Mouse (Mus musculus): ENCODE measurements around the gene DXBay18.
"Not testable (repeated sequence)": the region's sequence is repeated elsewhere in the genome, so short reads cannot be mapped to it uniquely, and the experiment has no call there.

DNA sequence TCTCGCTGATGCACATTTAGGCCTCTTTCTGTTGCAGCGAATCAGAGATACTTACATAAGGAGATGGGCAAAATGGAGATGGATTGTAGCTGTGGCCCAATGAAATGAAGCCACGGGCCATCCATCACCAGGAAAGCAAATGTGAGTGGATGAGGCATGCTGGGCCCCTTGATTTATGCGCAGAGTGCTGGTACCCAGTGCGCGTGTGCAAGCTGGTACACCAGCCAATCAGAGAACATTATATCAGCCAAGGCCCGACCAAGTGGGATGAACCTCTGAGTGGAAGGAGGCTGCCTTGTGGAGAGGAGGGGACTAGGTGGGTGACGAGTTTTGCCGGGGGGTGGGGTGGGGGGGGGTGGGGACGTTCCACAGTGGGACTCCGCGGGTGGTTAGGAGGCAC lies 42.7 kb upstream of the DXBay18 start, which contains the start of gene Xlr3b:
- not testable (repeated sequence) for TF ChIP-seq CTCF (IDR thresholded peaks at IDR 0.05; ENCODE audit: borderline replicate concordance, control insufficient read depth, extremely low read depth, insufficient read depth, low read length, poor library complexity); POLR2A (IDR thresholded peaks at IDR 0.05; ENCODE audit: control insufficient read depth, extremely low read depth, insufficient read depth, low read length, poor library complexity)

All from thymus, adult 2 months (tissue).